Mouse (Mus musculus): Measurements from ENCODE around the gene Ypel1.

Gene Ypel1

GRCm38 (mm10) chr16:17069511-17070443, at the start of gene Ypel1:
Ypel1 (plus strand) TSS chr16:17069696.
- DNase-seq, result peak; percentile 80

GRCm38 (mm10) chr16:17024469-17025148, 44.9 kb upstream of the Ypel1 start:
- DNase-seq, result peak; percentile 29

DNA sequence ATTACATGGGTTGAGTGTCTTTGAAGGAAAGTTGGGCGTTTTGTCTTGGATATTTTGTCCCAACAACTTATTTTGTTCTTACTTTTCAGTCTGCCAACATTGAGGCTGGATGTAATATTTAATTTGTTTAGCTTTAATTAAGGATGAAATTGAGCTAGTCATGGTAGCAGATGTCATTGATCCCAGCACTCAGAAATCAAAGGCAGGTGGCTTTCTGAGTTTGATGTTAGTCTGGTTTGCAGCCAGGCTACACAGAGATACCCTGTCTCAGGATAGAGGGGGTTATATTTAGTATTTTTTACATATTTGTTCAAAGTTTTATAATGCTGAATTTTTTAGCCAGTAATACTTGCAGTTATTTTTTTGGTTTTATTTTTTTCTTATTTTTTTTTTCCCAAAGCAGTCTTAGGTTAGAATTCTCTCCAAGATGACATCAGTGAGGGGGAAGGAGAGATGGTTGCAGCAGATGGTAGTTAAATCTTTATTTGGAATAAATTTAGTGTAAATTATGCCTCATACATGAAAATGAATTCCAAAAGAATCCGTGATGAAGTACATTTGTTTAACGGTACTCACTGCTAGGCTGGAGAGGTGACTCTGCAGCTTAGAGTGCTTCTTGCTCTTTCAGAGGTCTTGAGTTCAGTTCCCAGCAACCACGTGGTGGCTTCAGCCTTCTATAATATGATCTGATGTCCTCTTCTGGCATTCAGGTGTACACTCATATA, 39.4 kb upstream of the Ypel1 start:
- no peak for DNase-seq

DNA sequence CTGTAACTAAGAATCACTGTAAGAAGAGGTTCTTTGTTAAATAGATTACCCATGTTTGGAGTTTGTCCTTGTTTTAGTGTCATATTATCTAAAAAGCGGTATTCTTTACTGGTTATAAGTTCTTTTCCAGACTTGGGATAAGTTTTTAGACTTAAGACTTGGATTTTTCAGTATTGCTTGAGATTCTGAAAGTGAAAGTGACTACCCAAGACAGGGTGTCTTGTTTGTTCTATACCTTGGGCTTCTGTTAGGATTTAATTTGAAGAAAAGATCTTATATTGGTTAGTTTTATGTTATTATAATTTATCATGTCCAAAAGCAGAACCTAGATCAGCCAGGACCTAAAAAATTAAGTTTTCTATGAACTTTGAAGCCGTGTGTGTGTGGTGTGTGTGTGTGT, 35.7 kb upstream of the Ypel1 start:
- no peak for DNase-seq

GRCm38 (mm10) chr16:17040716-17041115, 28.8 kb upstream of the Ypel1 start:
- DNase-seq, result no peak

GRCm38 (mm10) chr16:17041417-17041816, 28.1 kb upstream of the Ypel1 start:
- no peak for DNase-seq

- peak; percentile 35 for DNase-seq
These were observed 25.2 kb upstream of the Ypel1 start for GRCm38 (mm10) chr16:17044320-17044719.

GRCm38 (mm10) chr16:17045287-17045686, 24.2 kb upstream of the Ypel1 start:
- no peak for DNase-seq

DNA sequence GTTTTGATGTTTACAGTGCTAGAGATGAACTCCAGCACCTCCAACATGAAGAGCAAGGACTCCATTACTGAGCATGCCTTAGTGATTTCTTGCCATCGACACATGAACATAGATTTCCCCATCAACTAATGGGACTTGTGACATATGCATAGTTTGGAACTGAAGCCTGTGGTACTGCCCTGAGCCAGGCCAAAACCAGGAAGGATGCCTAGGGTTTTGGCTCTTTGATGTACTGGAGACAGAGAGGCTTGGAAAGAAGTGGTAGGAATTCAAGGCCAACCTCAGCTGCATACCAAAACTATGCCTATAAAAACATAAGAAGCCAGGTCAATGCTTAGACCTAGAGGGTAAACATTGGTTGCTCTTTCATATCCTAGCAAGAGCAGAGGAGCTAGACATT, 19.6 kb upstream of the Ypel1 start:
- DNase-seq, result no peak

DNA sequence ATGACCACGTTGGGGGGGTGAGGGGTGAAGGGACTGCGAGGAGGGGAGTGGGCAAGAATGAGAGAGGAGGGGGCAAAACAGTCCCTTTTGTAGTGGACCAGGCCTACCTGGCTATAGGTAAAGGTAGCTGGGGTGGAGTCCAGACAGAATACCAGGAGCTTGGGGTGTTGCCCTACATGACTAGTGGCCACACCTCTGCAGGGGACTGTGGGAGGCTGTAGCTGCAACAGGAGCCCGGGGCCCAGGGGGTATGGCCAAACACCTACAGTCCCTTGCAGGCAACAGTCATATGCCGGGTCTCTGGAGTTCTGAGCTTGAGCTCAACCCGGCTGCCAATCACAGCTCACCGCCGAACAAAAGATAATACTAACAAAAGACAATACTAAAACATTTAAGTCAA, 17.4 kb upstream of the Ypel1 start:
- DNase-seq, result no peak

GRCm38 (mm10) chr16:17053903-17054302, 15.6 kb upstream of the Ypel1 start:
- DNase-seq, result no peak

- no peak for DNase-seq
These were observed 13.9 kb upstream of the Ypel1 start for GRCm38 (mm10) chr16:17055584-17055983.

GRCm38 (mm10) chr16:17062338-17062737, 7.2 kb upstream of the Ypel1 start:
- no peak for DNase-seq

DNA sequence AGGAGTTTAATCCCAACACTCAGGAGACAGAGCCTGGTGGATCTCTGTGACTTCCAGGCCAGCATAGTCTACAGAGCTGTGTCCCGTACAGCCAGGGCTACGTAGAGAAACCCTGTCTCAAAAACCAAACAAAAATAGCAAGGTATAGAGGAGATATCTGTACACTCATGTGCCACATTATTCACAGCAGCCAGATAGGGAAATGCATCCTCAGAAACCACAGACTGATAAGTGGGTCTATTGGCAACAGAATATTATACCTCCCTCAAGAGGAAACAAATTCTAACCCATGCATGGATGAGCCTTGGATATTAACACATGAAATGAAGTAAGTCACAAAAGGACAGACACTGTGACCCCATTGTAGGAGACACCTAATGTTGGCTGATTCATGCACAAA, 1.9 kb upstream of the Ypel1 start:
- DNase-seq, result no peak

DNA sequence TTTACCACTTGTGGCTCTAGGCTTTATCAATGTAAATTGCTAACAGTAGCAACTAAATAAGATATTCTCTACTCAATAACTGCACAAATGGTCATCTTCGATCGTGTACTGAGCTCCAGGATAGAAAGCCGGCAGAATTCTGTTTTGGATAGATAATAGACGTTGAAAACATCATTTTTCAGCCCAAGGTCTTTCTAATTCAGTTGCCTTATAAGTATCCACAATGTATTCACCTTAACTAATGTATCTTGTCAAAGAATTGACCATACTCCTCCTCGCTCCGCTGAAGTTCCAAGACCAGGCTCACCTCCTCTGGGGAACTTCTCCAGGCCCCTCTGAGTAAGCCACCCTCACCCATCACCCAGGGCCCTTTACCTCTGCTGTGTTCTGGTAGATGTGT, 1.2 kb downstream of the Ypel1 start:
- DNase-seq, result no peak

GRCm38 (mm10) chr16:17073000-17073399, 3.5 kb downstream of the Ypel1 start:
- DNase-seq, result no peak

- DNase-seq, result no peak
These were observed 6.8 kb downstream of the Ypel1 start for GRCm38 (mm10) chr16:17076301-17076700.

DNA sequence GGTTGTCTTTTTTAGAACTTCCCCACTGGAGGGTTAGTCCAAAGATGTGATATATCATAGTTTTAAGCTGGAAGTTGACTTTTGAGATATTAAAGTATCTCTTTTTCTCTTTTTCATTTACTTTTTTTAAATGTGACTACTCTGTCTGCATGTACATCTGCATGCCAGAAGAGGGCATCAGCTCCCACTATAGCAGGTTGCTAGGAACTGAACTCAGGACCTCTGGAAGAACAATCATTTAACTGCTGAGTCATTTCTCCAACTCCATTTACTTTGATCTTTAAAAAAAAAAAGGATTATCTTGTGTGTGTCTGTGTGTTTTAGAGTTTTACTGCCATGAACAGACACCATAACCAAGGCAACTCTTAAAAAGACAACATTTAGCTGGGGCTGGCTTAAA, 7.4 kb downstream of the Ypel1 start:
- DNase-seq, result no peak

DNA sequence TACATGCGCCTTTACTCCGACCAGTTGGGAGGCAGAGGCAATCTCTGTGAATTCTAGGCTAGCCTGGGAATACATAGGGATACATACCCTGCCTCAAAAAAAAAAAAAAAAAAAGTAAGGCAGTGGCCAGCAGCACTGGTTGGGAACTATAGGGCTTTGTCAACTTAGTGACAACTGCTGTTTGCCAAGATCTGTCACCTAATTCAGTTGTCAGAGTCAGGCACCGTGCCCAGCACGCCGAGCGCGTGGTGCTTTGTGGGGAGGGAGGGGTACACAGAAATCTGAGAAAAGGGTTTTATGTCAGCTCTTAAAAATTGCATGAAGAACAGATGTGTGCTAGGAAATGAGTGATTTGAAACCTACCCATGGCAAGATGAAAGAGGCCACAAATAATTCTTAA, 8.6 kb downstream of the Ypel1 start:
- DNase-seq, result no peak

- no peak for DNase-seq
These were observed 12.8 kb downstream of the Ypel1 start for GRCm38 (mm10) chr16:17082121-17082792.

GRCm38 (mm10) chr16:17085636-17086035, 16.1 kb downstream of the Ypel1 start:
- no peak for DNase-seq

DNA sequence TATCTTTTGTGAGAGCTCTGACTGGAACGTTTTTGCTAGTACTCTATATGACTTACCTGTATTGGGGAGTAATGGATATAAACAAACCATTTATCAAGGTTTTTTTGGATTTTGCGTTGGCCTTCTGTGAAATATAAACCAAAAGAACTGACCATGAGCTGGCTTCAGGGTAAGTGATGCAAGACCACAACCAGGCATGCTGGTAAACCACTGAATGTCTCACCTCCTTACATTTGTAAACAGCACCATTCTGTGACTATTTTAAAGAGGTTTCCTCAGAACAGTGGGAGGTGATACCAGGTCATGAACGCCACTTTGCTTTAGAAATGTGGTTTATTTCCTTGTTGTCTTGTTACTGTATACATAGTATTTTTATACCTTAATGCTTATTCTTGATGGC, 16.7 kb downstream of the Ypel1 start:
- no peak for DNase-seq

GRCm38 (mm10) chr16:17086669-17087193, 17.2 kb downstream of the Ypel1 start:
- DNase-seq, result no peak

Measured in cerebellum, adult 11-12 months (tissue).